Comparison of ENCODE assay signal across 12 mouse cellular contexts in the genomic region with DNA sequence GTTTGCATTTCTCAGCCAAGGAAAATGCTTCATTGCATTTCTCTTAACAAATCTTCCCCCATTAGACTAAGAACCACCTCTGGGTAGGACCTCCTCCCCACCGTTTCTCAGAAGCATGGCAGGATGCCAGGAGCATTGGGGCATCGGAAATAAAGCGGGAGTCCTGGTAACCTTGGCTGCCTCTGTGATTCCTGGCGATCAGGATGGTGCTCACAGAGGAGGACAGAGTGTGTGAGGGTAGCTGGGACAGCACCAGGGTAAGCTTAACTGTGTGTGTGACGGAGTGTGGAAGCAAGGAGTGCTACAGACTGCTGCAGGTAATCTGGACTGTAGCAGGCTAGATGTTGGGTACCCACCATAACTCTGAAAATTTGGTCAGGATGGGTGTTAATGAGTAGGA.
DNase-seq lines count a peak whose midpoint lies in the region; ATAC-seq and TF ChIP-seq lines count a peak whose summit lies in the region.
"Had no signal": no experiment of that assay in that cellular context is flagged by ENCODE, and none has a peak within 500 bp of the region (broad histone marks: within the 10 kb centered on the region; RNA-seq: fewer than 3 reads in every experiment).

No protein-coding gene starts in this region.

- no peak overlapping the region for H3K27ac ChIP-seq in forebrain, postnatal 0 days (ENCODE audit: low read depth, low read length)
- H3K27ac ChIP-seq in forebrain, embryonic 12.5 days: no peak overlapping the region
- H3K27ac ChIP-seq in hindbrain, embryonic 16.5 days (ENCODE audit: low read depth, low read length): no peak overlapping the region
- 0 out of 2 replicates have a peak overlapping the region, but pooled peaks have one; percentile 27 for H3K27ac ChIP-seq in limb, embryonic 10.5 days
- H3K27ac ChIP-seq: intestine, embryonic 15.5 days; macrophage had no signal

- H3K4me3 ChIP-seq in forebrain, postnatal 0 days (ENCODE audit: low read depth, low read length): no peak overlapping the region
- no peak overlapping the region for H3K4me3 ChIP-seq in forebrain, embryonic 12.5 days (replicated peaks)
- peak overlapping the region; percentile 53 for H3K4me3 ChIP-seq in megakaryocyte, embryonic 14.5 days (replicated peaks)
- H3K4me3 ChIP-seq in hindbrain, embryonic 16.5 days (ENCODE audit: low read length): no peak overlapping the region
- no peak overlapping the region for H3K4me3 ChIP-seq in limb, embryonic 10.5 days
- H3K4me3 ChIP-seq: intestine, embryonic 15.5 days had no signal

- H3K9ac ChIP-seq in forebrain, postnatal 0 days: no peak overlapping the region
- H3K9ac ChIP-seq in forebrain, embryonic 12.5 days: no peak overlapping the region
- no peak overlapping the region for H3K9ac ChIP-seq in hindbrain, embryonic 16.5 days (ENCODE audit: low read depth, low read length)
- H3K9ac ChIP-seq: intestine, embryonic 15.5 days had no signal

- H3K4me2 ChIP-seq in forebrain, postnatal 0 days (ENCODE audit: low read depth): no peak overlapping the region
- H3K4me2 ChIP-seq in forebrain, embryonic 12.5 days: no peak overlapping the region
- no peak overlapping the region for H3K4me2 ChIP-seq in hindbrain, embryonic 16.5 days (ENCODE audit: low read length)
- H3K4me2 ChIP-seq: intestine, embryonic 15.5 days had no signal

- peak; percentile 43 for DNase-seq in forebrain, postnatal 0 days
- no peak for DNase-seq in limb, embryonic 10.5 days (ENCODE audit: low spot score)
- DNase-seq in thymus, postnatal 25 days: no peak
- DNase-seq: thymus, postnatal 14 days had no signal

- no peaks in the 10 kb centered on the region for H3K9me3 ChIP-seq in forebrain, postnatal 0 days (ENCODE audit: low read length)
- H3K9me3 ChIP-seq in forebrain, embryonic 12.5 days: no peaks in the 10 kb centered on the region
- peaks cover 33% of the 10 kb centered on the region for H3K9me3 ChIP-seq in megakaryocyte, embryonic 14.5 days
- no peaks in the 10 kb centered on the region for H3K9me3 ChIP-seq in hindbrain, embryonic 16.5 days (ENCODE audit: control insufficient read depth, low read length)
- no peaks in the 10 kb centered on the region for H3K9me3 ChIP-seq in limb, embryonic 10.5 days (replicated peaks)
- H3K9me3 ChIP-seq: intestine, embryonic 15.5 days had no signal

- H3K27me3 ChIP-seq in forebrain, postnatal 0 days (ENCODE audit: insufficient read depth, low read length): no peaks in the 10 kb centered on the region
- no peaks in the 10 kb centered on the region for H3K27me3 ChIP-seq in forebrain, embryonic 12.5 days
- no peaks in the 10 kb centered on the region for H3K27me3 ChIP-seq in megakaryocyte, embryonic 14.5 days (replicated peaks)
- no peaks in the 10 kb centered on the region for H3K27me3 ChIP-seq in hindbrain, embryonic 16.5 days (replicated peaks; ENCODE audit: control insufficient read depth, insufficient read depth, low read length)
- no peaks in the 10 kb centered on the region for H3K27me3 ChIP-seq in limb, embryonic 10.5 days (ENCODE audit: low read depth, poor library complexity, severe bottlenecking)
- H3K27me3 ChIP-seq: intestine, embryonic 15.5 days had no signal

- peak; percentile 43; the same call in 1 of the 2 replicates for ATAC-seq in forebrain, postnatal 0 days
- no peak for ATAC-seq in forebrain, embryonic 12.5 days (ENCODE audit: low FRiP score)
- no peak for ATAC-seq in megakaryocyte, adult 5-6 weeks (ENCODE audit: poor library complexity, severe bottlenecking)
- ATAC-seq in hindbrain, embryonic 16.5 days: peak; percentile 75
- ATAC-seq: activated CD4-positive, CD25-positive, alpha-beta regulatory T cell, adult 4 months; CD4-positive, CD25-positive, alpha-beta regulatory T cell, adult 4 months; intestine, embryonic 15.5 days had no signal

- 38% methylated on average over 5 of the region's 5 CpGs for WGBS in forebrain, postnatal 0 days
- WGBS in forebrain, embryonic 12.5 days: 76% methylated on average over 5 of the region's 5 CpGs
- WGBS in hindbrain, embryonic 16.5 days: 38% methylated on average over 5 of the region's 5 CpGs
- 91% methylated on average over 5 of the region's 5 CpGs for WGBS in limb, embryonic 10.5 days

- H3K4me1 ChIP-seq in forebrain, postnatal 0 days (ENCODE audit: insufficient read depth): no peaks in the 10 kb centered on the region
- H3K4me1 ChIP-seq in forebrain, embryonic 12.5 days: peaks cover 16% of the 10 kb centered on the region
- no peaks in the 10 kb centered on the region for H3K4me1 ChIP-seq in megakaryocyte, embryonic 14.5 days
- H3K4me1 ChIP-seq in hindbrain, embryonic 16.5 days (ENCODE audit: control insufficient read depth, insufficient read depth, low read depth, low read length): no peaks in the 10 kb centered on the region; the same call in 1 of the 2 replicates
- H3K4me1 ChIP-seq in limb, embryonic 10.5 days: peaks cover 30% of the 10 kb centered on the region
- H3K4me1 ChIP-seq: intestine, embryonic 15.5 days had no signal

- H3K36me3 ChIP-seq in forebrain, postnatal 0 days (ENCODE audit: insufficient read depth): no peaks in the 10 kb centered on the region
- H3K36me3 ChIP-seq in forebrain, embryonic 12.5 days (replicated peaks): no peaks in the 10 kb centered on the region
- no peaks in the 10 kb centered on the region for H3K36me3 ChIP-seq in megakaryocyte, embryonic 14.5 days (replicated peaks; ENCODE audit: low read length)
- no peaks in the 10 kb centered on the region for H3K36me3 ChIP-seq in hindbrain, embryonic 16.5 days (ENCODE audit: control insufficient read depth, insufficient read depth, low read length)
- H3K36me3 ChIP-seq in limb, embryonic 10.5 days: no peaks in the 10 kb centered on the region
- H3K36me3 ChIP-seq: intestine, embryonic 15.5 days had no signal

- no peak for TF ChIP-seq CTCF in forebrain, postnatal 0 days (IDR thresholded peaks at IDR 0.05; ENCODE audit: low read depth)

Comparison
In these comparisons a context has a peak if more than half of its experiments do, and no peak if none do; other contexts are left out.
1. ATAC-seq: peak in forebrain, postnatal 0 days (single experiment) and hindbrain, embryonic 16.5 days (single experiment); none in forebrain, embryonic 12.5 days (single experiment) and megakaryocyte, adult 5-6 weeks (single experiment).